Mouse (Mus musculus): ENCODE data around the gene Plb1. TPM values are rescaled to one million over a fixed set of nuclear protein-coding genes. Genes with fewer than 3 reads are reported as not detected.

Plb1 gene
- polyA plus RNA-seq, 1 experiment from 2014 or later, result not detected

- Histone ChIP-seq H3K9ac (replicated peaks) (no peak overlapping the region), H3K27me3 (no peaks in the 10 kb centered on the region), H3K4me2 (replicated peaks) (no peak overlapping the region), H3K9me3 (no peaks in the 10 kb centered on the region), H3K36me3 (no peaks in the 10 kb centered on the region), H3K27ac (no peak overlapping the region), H3K4me3 (replicated peaks) (no peak overlapping the region), H3K4me1 (replicated peaks) (peaks cover 5% of the 10 kb centered on the region)
- 82% methylated on average over 8 of the region's 8 CpGs for WGBS
- no peak for ATAC-seq
These were observed 24.0 kb upstream of the Plb1 start for GRCm38 (mm10) chr5:32208460-32208859.

DNA sequence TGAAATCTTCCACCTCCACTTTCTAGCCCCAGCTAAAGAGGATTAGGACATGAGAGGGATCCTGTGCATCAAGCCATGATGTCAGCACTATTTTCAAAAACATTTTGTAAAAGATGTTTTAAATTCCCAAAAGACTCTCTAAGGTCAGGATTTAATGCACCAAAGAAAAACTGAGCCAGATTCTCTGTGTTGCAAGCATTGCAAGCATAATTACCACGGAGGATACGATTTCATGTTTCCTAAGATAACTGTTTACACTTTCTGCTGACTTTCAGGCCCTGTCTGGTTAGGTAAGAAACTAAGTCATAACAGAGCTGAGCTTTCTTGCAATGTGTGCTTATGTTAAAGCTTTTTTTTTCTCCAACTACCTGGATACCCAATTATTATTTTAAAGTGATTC, 21.5 kb upstream of the Plb1 start:
- H3K36me3 ChIP-seq, result no peaks in the 10 kb centered on the region
- no peak overlapping the region for H3K4me3 ChIP-seq (replicated peaks)
- H3K4me2 ChIP-seq (replicated peaks), result no peak overlapping the region
- H3K9ac ChIP-seq (replicated peaks), result no peak overlapping the region
- ATAC-seq, result no peak
- H3K27ac ChIP-seq, result no peak overlapping the region
- peaks cover 5% of the 10 kb centered on the region for H3K4me1 ChIP-seq (replicated peaks)
- H3K9me3 ChIP-seq, result no peaks in the 10 kb centered on the region
- no peaks in the 10 kb centered on the region for H3K27me3 ChIP-seq
- 41% methylated on average over 2 of the region's 2 CpGs for WGBS

DNA sequence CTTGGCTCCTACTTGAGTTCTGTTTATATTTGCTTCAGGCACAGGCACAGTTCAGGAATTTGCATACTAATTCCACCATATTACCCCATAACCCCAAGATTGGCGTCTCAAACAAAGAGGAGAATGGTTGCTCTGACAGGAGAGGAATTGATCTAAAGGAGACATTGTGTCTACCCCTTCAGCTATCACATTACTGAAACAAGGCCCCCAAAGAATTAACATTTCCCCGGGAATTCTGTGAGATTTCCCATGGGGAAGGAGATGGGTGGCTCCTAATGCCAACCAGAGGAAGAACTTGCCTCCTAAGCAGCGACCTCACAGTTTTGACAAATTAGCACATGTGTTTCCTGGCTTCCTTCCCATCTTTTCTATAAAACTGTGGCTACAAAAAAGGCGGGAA, 18.8 kb upstream of the Plb1 start:
- Histone ChIP-seq H3K4me2 (replicated peaks) (no peak overlapping the region), H3K27ac (no peak overlapping the region), H3K27me3 (no peaks in the 10 kb centered on the region), H3K4me3 (replicated peaks) (no peak overlapping the region), H3K9me3 (no peaks in the 10 kb centered on the region), H3K4me1 (replicated peaks) (peaks cover 5% of the 10 kb centered on the region), H3K36me3 (no peaks in the 10 kb centered on the region), H3K9ac (replicated peaks) (no peak overlapping the region)
- no peak for ATAC-seq
- WGBS, result 48% methylated on average over 4 of the region's 4 CpGs

DNA sequence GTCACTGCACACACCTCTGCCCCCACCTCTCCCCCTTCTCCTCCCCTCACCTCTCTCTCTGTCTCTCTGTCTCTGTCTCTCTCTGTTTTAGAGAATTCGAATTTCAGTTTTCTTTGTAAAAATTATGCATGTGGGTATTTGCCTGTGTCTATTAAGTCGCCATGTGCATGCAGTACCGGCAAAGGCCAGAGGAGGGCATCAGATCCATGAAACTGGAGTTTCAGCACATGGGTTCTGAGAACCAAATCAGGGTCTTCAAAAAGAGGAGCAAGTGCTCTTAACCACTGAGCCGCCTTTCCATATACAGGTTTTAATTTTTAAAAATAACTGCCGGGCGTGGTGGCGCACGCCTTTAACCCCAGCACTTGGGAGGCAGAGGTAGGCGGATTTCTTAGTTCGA, 17.0 kb upstream of the Plb1 start:
- Histone ChIP-seq H3K4me1 (replicated peaks) (peaks cover 5% of the 10 kb centered on the region), H3K9ac (replicated peaks) (no peak overlapping the region), H3K36me3 (no peaks in the 10 kb centered on the region), H3K4me3 (replicated peaks) (no peak overlapping the region), H3K27me3 (no peaks in the 10 kb centered on the region), H3K9me3 (no peaks in the 10 kb centered on the region), H3K27ac (no peak overlapping the region), H3K4me2 (replicated peaks) (no peak overlapping the region)
- WGBS, result 77% methylated on average over 10 of the region's 10 CpGs
- ATAC-seq, result no peak

DNA sequence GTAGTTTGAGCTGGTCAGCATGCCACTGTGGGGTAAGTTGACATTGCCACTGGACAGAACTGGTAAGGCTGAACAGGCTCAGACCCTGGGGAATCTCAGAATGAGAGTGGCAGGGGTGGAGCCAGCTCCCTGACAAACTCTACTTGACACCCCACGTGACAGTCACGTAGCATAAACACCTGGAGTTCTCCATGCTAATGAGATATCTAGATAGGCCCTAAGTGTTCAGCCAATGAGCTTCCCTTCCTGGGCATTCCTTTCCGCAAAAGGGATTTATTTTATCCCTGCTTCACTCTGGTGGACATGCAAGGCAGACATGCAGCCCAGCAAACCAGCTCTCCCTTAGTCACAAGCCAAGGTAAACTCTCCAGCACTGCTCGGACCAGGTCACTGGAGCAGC, 16.0 kb upstream of the Plb1 start:
- Histone ChIP-seq H3K4me3 (replicated peaks) (no peak overlapping the region), H3K4me1 (replicated peaks) (no peaks in the 10 kb centered on the region), H3K27ac (no peak overlapping the region), H3K27me3 (no peaks in the 10 kb centered on the region), H3K4me2 (replicated peaks) (no peak overlapping the region), H3K36me3 (no peaks in the 10 kb centered on the region), H3K9me3 (no peaks in the 10 kb centered on the region), H3K9ac (replicated peaks) (no peak overlapping the region)
- no peak for ATAC-seq
- 59% methylated on average over 4 of the region's 4 CpGs for WGBS

- Histone ChIP-seq H3K27ac (no peak overlapping the region), H3K4me1 (replicated peaks) (no peaks in the 10 kb centered on the region), H3K4me2 (replicated peaks) (no peak overlapping the region), H3K9me3 (no peaks in the 10 kb centered on the region), H3K36me3 (no peaks in the 10 kb centered on the region), H3K4me3 (replicated peaks) (no peak overlapping the region), H3K27me3 (no peaks in the 10 kb centered on the region), H3K9ac (replicated peaks) (no peak overlapping the region)
- ATAC-seq, result 0 out of 2 replicates have a peak, but pooled peaks have one; percentile 9
- 81% methylated on average over 8 of the region's 8 CpGs for WGBS
These were observed 15.0 kb upstream of the Plb1 start for GRCm38 (mm10) chr5:32217477-32217876.

GRCm38 (mm10) chr5:32230372-32230771, 2.1 kb upstream of the Plb1 start:
- no peak overlapping the region for H3K4me2 ChIP-seq (replicated peaks)
- H3K9ac ChIP-seq (replicated peaks), result no peak overlapping the region
- no peak overlapping the region for H3K4me3 ChIP-seq (replicated peaks)
- H3K36me3 ChIP-seq, result no peaks in the 10 kb centered on the region
- 39% methylated on average over 4 of the region's 4 CpGs for WGBS
- ATAC-seq, result no peak
- no peak overlapping the region for H3K27ac ChIP-seq
- H3K27me3 ChIP-seq, result no peaks in the 10 kb centered on the region
- H3K4me1 ChIP-seq (replicated peaks), result no peaks in the 10 kb centered on the region
- no peaks in the 10 kb centered on the region for H3K9me3 ChIP-seq

DNA sequence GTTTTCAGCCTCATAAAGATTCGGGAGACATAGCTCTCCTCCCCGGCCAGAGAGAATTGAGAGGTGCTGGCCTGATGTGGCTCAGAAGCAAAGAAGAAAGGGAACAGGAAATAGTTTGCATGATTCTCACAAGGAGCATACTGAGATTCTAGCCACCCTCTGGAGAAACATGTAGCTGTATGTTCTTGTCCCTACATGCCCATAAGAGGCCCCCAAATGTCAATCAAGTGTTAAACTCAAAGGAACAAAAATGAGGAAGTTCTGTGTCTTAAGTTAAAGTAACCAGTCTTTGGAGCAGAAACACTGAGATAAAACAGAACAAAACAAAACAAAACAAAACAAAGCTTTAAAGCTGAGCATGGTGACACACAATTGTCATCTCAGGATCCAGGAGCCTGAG, 6.8 kb downstream of the Plb1 start:
- Histone ChIP-seq H3K4me1 (replicated peaks) (no peaks in the 10 kb centered on the region), H3K27me3 (no peaks in the 10 kb centered on the region), H3K36me3 (no peaks in the 10 kb centered on the region), H3K4me3 (replicated peaks) (no peak overlapping the region), H3K4me2 (replicated peaks) (no peak overlapping the region), H3K27ac (no peak overlapping the region), H3K9me3 (no peaks in the 10 kb centered on the region), H3K9ac (replicated peaks) (no peak overlapping the region)
- WGBS, result 79% methylated on average over 2 of the region's 2 CpGs
- ATAC-seq, result no peak

DNA sequence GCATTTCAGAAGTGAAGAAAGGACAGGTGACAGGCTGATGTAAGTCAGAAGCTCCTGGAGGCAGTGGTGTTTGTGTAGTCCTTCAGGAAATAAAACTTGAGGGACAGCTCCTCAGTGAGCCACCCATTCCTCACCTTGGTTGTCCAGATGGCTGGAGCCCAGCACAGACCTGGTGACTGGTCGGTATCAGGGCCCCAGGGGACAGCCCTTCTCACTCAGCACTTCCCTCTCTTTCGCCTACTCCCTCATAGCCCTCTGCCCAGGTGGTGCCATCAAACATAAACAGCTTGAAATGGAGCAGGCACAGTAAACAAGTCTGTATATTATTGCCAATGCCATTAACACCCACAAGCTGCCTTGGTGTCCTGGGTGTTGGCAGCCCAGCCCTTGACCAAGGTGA, 8.2 kb downstream of the Plb1 start:
- no peak overlapping the region for H3K4me2 ChIP-seq (replicated peaks)
- no peaks in the 10 kb centered on the region for H3K36me3 ChIP-seq
- no peak overlapping the region for H3K27ac ChIP-seq
- no peaks in the 10 kb centered on the region for H3K9me3 ChIP-seq
- no peak overlapping the region for H3K4me3 ChIP-seq (replicated peaks)
- H3K27me3 ChIP-seq, result no peaks in the 10 kb centered on the region
- no peak for ATAC-seq
- WGBS, result 64% methylated on average over 2 of the region's 2 CpGs
- no peaks in the 10 kb centered on the region for H3K4me1 ChIP-seq (replicated peaks)
- no peak overlapping the region for H3K9ac ChIP-seq (replicated peaks)

- no peak overlapping the region for H3K4me2 ChIP-seq (replicated peaks)
- WGBS, result 54% methylated on average over 7 of the region's 7 CpGs
These were observed 10.9 kb downstream of the Plb1 start for GRCm38 (mm10) chr5:32243286-32243885.

DNA sequence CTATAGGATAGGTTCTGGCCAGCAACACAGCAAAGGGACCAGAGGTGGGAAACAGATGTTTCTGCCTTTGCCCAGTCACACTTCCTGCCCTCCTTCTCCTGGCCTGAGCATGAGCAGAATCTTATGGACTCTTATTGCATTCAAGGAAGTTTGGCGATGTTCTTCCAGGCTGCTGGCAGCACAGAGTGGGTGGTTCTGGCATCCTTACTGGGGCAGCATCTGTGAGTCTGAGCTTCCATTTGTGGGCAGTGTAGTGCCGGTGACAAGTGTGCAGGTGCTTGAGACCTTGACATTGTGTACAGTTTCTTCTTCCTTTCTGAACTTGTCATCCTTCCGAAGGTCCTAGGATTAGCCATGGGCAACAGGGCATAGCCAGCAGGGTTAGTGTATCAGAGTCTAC, 12.9 kb downstream of the Plb1 start:
- no peaks in the 10 kb centered on the region for H3K36me3 ChIP-seq
- H3K9me3 ChIP-seq, result no peaks in the 10 kb centered on the region
- H3K4me1 ChIP-seq (replicated peaks), result no peaks in the 10 kb centered on the region
- no peak overlapping the region for H3K4me3 ChIP-seq (replicated peaks)
- ATAC-seq, result no peak
- H3K9ac ChIP-seq (replicated peaks), result no peak overlapping the region
- H3K4me2 ChIP-seq (replicated peaks), result no peak overlapping the region
- H3K27me3 ChIP-seq, result no peaks in the 10 kb centered on the region
- H3K27ac ChIP-seq, result no peak overlapping the region
- WGBS, result 95% methylated on average over 3 of the region's 3 CpGs

More at GRCm38 (mm10) chr5:32243286-32243885, 10.9 kb downstream of the Plb1 start:
- Histone ChIP-seq H3K27me3 (no peaks in the 10 kb centered on the region), H3K9ac (replicated peaks) (no peak overlapping the region), H3K36me3 (no peaks in the 10 kb centered on the region), H3K27ac (no peak overlapping the region), H3K9me3 (no peaks in the 10 kb centered on the region), H3K4me3 (replicated peaks) (no peak overlapping the region), H3K4me1 (replicated peaks) (no peaks in the 10 kb centered on the region)
- no peak for ATAC-seq

DNA sequence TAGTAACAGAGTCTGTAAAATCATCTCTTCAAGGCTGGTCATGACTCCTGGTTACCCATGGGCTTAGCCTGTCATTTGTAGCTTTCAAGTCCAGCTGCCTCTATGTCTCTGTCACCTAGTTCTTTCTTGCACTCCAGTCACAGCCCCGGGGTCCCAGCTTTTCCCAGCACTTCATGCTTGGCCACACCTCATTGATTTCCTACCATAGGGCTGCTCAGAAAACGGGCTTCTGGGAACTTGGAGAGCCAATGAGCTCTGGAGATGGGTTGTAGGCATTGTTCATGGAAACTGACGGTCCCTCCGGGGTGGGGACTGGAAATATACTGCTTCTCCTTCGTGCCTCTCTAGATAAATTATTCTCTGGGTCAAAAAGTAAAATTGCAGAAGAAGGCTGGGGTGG, 28.2 kb downstream of the Plb1 start:
- no peaks in the 10 kb centered on the region for H3K27me3 ChIP-seq
- H3K9ac ChIP-seq (replicated peaks), result no peak overlapping the region
- H3K4me3 ChIP-seq (replicated peaks), result no peak overlapping the region
- no peaks in the 10 kb centered on the region for H3K36me3 ChIP-seq
- H3K4me1 ChIP-seq (replicated peaks), result no peaks in the 10 kb centered on the region
- 40% methylated on average over 5 of the region's 5 CpGs for WGBS
- no peak for ATAC-seq
- H3K9me3 ChIP-seq, result no peaks in the 10 kb centered on the region
- H3K4me2 ChIP-seq (replicated peaks), result no peak overlapping the region
- no peak overlapping the region for H3K27ac ChIP-seq

DNA sequence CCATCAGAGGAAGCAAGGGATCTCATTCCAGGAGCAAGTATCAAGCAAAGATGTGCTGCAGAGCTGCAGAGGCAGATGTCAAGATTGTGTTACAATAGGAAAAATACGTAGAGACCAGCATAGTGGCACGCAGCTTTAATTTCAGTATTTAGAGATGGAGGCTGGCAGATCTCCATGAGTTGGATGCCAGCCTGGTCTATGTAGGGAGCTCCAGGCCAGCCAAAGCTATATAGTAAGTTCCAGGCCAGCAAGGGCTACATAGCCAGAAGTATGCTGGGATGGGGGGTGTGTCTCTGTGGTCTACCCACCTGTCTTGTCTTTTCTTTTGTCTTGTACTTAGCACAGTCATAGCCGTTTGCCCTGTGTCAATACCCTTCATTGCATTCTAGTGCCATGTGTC, 28.7 kb downstream of the Plb1 start:
- H3K27me3 ChIP-seq, result no peaks in the 10 kb centered on the region
- H3K4me3 ChIP-seq (replicated peaks), result no peak overlapping the region
- no peak for ATAC-seq
- no peaks in the 10 kb centered on the region for H3K36me3 ChIP-seq
- 89% methylated on average over 3 of the region's 3 CpGs for WGBS
- no peaks in the 10 kb centered on the region for H3K4me1 ChIP-seq (replicated peaks)
- no peak overlapping the region for H3K4me2 ChIP-seq (replicated peaks)
- H3K27ac ChIP-seq, result no peak overlapping the region
- no peaks in the 10 kb centered on the region for H3K9me3 ChIP-seq
- no peak overlapping the region for H3K9ac ChIP-seq (replicated peaks)

Measured in midbrain, embryonic 13.5 days (tissue).